Mouse (Mus musculus): ENCODE measurements around the gene Mup4. TPM values are rescaled to one million over a fixed set of nuclear protein-coding genes. Genes with fewer than 3 reads are reported as not detected.
"Not testable (repeated sequence)": the region's sequence is repeated elsewhere in the genome, so short reads cannot be mapped to it uniquely, and the experiment has no call there.

Mup4 gene
- total RNA-seq (2014; fragmentation: Nextera tagmentation) (not detected in 2 replicates), total RNA-seq (2017) (not detected in 2 replicates)

DNA sequence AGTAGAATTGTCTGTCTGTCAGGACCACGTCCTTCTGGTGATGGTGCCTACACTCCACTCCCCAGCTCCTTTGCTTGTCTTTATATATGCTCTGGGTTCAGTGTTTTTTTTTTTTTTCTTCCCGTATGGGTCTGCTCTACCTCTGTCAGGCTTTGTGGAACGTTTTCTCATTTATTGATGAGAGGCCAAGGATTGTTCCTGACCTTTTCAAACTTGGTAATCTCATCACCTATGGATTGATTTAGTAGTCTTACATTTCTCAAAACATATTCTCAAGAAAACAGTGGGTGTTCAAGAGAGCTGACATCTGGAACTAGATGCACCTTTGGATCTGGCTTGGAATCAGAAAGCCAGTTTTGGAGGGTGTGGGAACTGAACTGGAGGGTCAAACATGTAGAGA lies at the start of gene Mup4:
Gene Mup4, minus strand, starts transcription at position 101 of the 400 bp plus-strand sequence.
- no peak for ATAC-seq (replicated peaks; ENCODE audit: poor library complexity, severe bottlenecking)

DNA sequence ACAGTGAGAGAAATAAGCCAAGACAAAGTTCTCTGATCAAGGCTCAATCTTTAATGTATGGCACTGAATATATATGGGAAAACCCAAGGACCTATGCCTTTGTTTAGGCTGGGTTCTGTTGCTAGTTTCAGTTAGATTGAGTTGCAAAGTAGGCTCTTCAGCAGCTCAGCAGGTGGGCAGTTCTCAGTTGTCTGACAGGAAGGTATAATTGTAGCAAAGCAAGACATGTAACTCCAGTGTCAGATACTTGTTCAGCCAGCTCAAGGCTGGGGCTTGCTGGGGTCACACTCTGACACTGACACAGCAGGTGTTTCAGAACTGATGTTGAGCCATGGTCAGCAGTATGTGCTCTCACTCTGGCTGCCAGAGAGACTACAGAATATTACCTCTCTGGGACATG lies 37.4 kb upstream of the Mup4 start:
- not testable (repeated sequence) for ATAC-seq (replicated peaks; ENCODE audit: poor library complexity, severe bottlenecking)

DNA sequence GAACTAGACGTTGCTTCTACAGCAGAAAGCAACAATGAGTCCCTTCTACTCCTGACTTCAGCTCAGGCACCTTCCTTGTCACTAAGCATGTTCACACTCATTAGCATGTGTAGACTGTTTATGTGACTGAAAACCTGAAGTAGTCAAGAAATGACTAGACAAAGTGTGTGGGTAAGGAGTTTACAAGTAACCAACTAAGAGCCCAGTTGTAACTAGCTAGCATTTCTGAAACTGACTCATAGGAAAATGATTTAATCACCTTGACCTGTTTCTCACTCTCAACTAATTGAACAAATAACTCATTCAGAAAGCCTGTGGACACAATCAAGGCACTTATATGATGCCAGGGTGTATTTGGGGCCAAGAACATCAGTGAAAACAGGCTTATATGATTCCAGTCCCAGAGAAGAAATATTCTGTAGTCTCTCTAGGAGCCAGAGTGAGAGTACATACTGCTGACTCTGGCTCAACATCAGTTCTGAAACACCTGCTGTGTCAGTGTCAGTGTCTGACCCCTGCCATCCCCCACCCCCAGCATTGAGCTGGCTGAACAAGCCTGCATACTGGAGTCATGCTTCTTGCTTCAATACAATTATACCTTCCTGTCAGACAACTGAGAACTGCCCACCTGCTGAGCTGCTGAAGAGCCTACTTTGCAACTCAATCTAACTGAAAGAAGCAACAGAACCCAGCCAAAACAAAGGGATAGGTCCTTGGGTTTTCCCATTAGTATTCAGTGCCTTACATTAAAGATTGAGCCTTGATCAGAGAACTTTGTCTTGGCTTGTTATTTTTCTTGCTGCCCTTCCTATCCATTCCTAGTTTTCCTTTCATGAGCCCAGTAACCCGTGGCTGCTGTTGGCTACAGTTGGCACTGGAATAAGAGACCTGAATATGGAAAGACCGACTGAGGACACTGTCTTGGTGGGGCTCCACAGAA lies 3.2 kb upstream of the Mup4 start, which contains the start of gene Mup6:
Gene Mup6, plus strand, starts transcription at position 890 of the 940 bp plus-strand sequence.
- ATAC-seq (replicated peaks; ENCODE audit: poor library complexity, severe bottlenecking) = no peak

DNA sequence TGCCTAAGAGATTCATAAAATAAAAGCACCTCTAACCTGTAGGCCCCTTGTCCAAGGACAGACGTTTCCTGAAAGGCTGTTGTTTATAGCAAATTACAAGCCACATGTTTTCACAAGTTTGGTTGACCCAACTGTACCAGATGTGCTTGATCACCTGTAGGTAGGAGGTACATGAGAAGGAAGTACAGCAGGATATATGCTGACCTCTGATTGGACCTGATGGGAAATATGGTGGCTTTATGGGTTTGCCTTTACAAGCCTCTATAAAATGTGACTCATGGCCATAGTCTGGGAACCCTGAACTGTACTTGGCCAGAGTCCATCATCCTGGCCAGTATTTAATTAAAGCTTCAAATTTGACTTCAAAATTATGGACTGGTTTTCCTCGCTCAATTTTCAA lies 23.0 kb downstream of the Mup4 start:
- no peak for ATAC-seq (replicated peaks; ENCODE audit: poor library complexity, severe bottlenecking)

DNA sequence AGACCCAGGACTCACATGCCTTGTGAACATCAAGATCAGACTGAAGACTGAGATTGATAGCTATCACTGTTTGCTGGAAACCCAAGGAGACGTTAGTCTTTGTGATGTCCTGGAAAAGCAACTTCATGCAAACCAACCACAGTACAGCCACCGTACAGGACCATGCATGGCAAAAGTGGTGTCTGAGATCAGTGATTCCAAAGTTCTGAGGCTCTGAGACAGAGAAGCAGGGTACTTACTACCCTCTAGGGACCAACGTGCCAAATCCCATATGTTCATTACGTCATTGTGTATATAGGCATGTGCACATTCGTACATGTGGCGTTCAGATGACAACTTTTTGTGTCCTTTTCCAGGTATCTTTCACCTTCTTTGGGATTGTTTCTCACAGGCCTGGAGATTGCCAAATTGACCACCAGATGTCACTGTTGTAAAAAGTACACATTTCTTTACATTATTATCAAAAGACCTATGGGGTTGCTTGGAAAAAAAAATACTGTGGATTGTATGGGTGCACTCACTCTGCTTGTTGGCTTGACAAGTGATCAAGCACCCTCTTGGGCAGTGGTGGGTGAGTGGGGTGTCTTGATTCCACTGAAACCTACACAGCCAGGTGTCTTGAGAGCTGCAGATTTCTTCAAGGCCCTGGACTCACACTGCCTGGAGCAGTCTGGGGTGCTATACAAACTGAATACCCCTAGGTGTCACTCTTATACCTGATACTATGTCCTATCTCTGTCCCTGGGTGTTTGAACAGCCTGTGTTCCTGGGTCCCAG lies 27.8 kb downstream of the Mup4 start:
- ATAC-seq (replicated peaks; ENCODE audit: poor library complexity, severe bottlenecking) = peak; percentile 72

DNA sequence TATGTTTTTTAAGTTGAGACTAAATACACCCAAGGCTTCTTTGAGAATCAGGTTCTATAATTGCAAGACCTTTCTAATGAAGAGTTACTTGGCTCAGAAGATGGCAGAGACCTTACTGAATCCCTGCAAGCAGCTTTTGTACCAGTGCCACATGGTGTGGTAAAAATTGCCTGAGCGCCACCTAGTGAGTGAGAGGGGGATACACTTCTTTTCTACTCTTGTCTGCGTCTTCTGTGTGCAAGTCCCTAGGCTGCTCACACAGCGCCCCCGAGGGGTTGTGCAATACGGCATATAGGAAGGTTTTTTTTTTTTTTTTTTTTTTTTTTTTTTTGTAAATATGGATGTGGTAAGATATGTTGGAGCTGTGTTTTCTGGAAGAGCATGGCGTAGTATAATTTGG lies 32.2 kb downstream of the Mup4 start:
- peak; percentile 99 for ATAC-seq (replicated peaks; ENCODE audit: poor library complexity, severe bottlenecking)

DNA sequence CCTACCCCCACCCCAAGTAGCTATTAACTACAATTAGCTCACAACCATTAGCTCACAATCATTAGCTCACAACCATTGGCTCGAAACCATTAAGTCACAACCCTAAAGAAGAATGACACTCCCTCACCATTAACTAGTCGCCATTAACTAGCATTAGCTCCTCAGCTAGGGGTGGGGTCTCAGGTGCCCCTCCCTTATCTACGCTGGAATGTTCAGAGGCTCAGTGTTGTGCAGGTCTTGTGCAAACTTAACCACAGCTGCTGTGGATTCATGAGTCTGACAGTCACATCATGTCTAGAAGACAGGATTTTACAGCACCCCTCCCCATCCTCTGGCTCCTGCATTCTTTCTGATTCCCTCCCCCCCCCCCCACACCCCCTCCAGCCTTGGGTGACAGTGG lies 32.8 kb downstream of the Mup4 start:
- no peak for ATAC-seq (replicated peaks; ENCODE audit: poor library complexity, severe bottlenecking)

DNA sequence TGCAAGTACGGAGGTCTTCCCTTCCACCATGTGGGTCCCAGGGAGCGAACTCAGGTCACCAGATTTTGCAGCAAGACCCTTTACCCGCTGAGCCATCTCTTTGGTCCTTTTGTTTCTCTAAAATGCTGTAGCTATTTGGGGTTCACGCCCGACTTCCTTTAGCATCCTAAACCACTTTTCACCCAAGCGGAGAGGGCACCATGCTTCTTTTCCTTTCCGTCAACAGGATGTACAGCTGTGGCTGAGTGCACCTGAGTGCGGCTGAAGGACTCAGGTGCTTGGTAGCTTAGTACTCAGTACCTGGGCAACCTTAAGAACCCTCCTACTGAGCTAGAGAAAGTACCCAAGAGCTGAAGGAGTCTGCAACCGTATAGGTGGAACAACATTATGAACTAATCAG lies 35.4 kb downstream of the Mup4 start:
- ATAC-seq (replicated peaks; ENCODE audit: poor library complexity, severe bottlenecking) = no peak

DNA sequence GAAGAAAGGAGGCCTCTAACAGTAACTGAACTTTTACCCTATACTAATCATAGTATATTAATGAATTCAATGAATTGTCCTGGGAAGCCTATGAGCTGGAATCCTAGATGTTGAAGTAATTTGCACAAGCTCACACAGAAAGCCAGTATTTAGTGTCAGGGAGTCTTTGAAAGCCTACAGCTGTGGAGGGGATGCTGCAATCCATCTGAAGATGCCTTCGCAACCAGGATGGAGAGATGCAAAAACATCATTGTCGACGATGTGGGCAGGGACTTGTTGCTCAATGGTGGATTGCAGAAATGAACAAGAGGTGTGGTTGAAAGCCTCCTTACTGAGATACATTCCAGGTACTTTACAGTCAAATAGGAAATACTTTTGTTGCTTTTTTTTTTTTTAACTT lies 42.5 kb downstream of the Mup4 start:
- 0 out of 2 replicates have a peak, but pooled peaks have one; percentile 27 for ATAC-seq (replicated peaks; ENCODE audit: poor library complexity, severe bottlenecking)

DNA sequence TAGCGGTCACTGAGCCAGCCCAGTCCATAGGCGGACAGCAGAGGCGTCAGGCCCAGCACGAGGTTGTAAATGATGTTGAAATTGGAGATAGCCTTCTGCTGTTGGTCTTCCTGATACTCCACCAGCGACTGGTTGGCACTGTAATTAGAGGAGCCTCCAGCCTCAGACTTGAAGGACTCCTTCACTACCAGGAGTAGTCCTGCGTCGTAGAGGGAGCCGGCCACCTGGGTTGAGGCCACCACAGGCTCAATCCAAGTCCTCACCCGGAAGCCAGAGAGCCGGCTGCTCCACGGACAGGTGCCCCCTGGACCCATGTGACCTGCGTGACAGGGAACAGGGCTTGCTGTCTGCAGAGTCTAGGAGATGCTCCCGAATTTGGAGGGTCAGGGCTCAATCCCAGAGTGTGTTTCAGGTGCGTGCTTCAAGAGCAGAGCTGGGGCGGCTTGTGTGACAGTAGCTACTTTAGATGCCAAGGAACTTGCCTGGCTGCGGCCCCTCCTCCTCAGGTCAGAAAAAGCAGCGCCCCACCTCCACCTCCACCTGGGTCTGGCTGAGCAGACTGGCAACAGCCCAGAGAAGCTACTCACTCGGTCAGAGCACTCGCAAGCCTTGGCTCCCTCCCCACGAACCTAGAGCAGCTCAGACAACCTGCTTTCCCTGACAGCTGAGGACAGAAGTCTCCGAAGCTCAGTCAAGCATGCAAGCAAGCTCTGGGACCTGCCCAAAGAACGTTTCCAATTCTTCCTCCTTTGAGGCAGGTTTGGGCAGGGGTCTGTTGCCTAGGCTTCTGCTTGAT lies 45.7 kb downstream of the Mup4 start, which contains the start of gene Slc46a2:
Gene Slc46a2, minus strand, starts transcription at position 449 of the 796 bp plus-strand sequence.
- no peak for ATAC-seq (replicated peaks; ENCODE audit: poor library complexity, severe bottlenecking)

DNA sequence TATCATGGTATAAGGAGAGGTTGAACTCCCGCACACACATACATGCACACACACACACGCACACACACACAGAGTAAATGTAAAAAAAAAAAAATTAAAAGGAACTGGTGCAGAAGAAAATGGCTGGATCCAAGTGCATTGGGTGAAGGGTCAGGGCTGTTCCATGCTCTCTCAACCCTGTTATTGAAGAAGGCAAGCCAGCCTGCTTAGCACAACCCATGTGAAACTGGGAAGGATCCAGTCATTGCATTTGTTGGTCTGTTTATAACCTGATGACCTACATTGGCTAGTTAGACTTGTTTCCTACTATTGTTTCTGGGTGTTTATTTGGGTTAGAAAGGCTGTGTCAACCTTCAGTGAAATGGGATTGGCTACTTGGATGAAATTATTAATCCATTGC lies 51.7 kb downstream of the Mup4 start:
- ATAC-seq (replicated peaks; ENCODE audit: poor library complexity, severe bottlenecking) = no peak

DNA sequence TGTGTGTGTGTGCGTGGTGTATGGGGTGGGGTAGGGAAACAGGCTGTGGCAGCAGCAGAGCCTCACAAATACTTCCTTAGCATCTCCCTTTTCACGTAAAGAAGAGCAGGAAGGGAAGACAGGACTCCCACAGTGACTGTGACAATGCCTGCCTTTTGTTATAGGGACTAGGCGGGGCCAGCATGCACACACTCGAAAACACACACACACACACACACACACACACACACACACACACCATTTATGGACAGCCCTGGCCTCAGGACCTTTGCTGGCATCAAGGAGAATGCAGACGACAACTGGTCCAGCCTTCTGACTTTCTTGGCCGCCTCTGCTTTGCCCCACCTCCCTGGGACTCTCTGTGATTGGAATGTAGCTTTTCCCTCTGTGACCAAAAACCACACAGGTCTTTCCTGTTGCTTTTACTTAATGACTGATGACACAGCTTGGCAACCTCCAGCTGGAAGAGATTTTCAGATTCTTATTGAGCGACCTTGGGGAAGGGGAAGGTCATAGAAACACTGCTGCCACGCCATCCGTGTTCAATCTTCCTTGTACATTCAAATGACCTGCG lies 52.8 kb downstream of the Mup4 start:
- no peak for ATAC-seq (replicated peaks; ENCODE audit: poor library complexity, severe bottlenecking)

DNA sequence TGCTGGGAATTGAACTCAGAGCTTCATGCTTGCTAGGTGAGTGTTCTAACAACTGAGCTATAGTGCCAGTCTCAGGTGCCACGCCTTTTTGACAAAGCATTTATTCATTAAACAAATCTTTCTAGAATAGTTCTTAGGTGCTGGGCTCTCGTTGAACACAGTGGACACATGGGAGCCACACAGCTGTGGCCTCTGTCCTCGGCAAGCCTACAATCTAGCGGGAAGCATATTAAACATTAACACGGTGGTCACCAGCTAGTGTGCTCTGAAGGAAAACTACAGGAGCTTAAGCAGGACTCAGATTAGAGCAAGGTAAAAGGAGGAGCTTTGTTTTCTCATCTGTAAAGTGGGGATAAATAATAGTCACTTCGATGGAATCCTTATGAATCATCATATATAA lies 53.4 kb downstream of the Mup4 start:
- ATAC-seq (replicated peaks; ENCODE audit: poor library complexity, severe bottlenecking) = no peak

Other genes starting within 250 kb of the Mup4 start
- gene Inip, start 159.1 kb downstream of the Mup4 start, total RNA-seq (2014; fragmentation: Nextera tagmentation) = 49.9 and 71.0 TPM in 2 replicates
- 55.9 and 60.1 TPM in 2 replicates for gene Inip, start 159.1 kb downstream of the Mup4 start, total RNA-seq (2017)
- 18.8 and 23.8 TPM in 2 replicates for gene Snx30, start 154.9 kb downstream of the Mup4 start, total RNA-seq (2014; fragmentation: Nextera tagmentation)
- 21.7 and 25.8 TPM in 2 replicates for gene Snx30, start 154.9 kb downstream of the Mup4 start, total RNA-seq (2017)
- gene Slc46a2, start 45.7 kb downstream of the Mup4 start, total RNA-seq (2014; fragmentation: Nextera tagmentation) = not detected in 2 replicates
- gene Slc46a2, start 45.7 kb downstream of the Mup4 start, total RNA-seq (2017) = not detected in 2 replicates
- gene Mup6, start 3.6 kb upstream of the Mup4 start, total RNA-seq (2014; fragmentation: Nextera tagmentation) = not detected in 2 replicates
- not detected in 2 replicates for gene Mup6, start 3.6 kb upstream of the Mup4 start, total RNA-seq (2017)
- gene Mup7, start 109.8 kb upstream of the Mup4 start, total RNA-seq (2014; fragmentation: Nextera tagmentation) = not detected in 2 replicates
- not detected in 2 replicates for gene Mup7, start 109.8 kb upstream of the Mup4 start, total RNA-seq (2017)
- not detected in 2 replicates for gene Mup2, start 193.6 kb upstream of the Mup4 start, total RNA-seq (2014; fragmentation: Nextera tagmentation)
- not detected in 2 replicates for gene Mup2, start 193.6 kb upstream of the Mup4 start, total RNA-seq (2017)

All from granulocyte monocyte progenitor cell, adult 5-6 weeks (primary cell).